Mouse (Mus musculus): ENCODE results near the gene Kcnk4.
"Not testable (repeated sequence)": the region's sequence is repeated elsewhere in the genome, so short reads cannot be mapped to it uniquely, and the experiment has no call there.

The Kcnk4 gene

GRCm38 (mm10) chr19:6903031-6903430 is 31.3 kb downstream of the Kcnk4 start:
- in situ Hi-C loops (cut with MboI; ENCODE audit: unreplicated experiment in 2 of 2), result no loop called here

GRCm38 (mm10) chr19:6899641-6900040 is 34.7 kb downstream of the Kcnk4 start:
- in situ Hi-C loops (cut with MboI; ENCODE audit: unreplicated experiment in 2 of 2), result no loop called here

- in situ Hi-C loops (cut with MboI; ENCODE audit: unreplicated experiment in 2 of 2), result not testable (repeated sequence)
Measured at GRCm38 (mm10) chr19:6895608-6896305, 38.6 kb downstream of the Kcnk4 start.

GRCm38 (mm10) chr19:6893731-6894451 is 40.4 kb downstream of the Kcnk4 start:
- in situ Hi-C loops (cut with MboI; ENCODE audit: unreplicated experiment in 2 of 2), result no loop called here

- in situ Hi-C loops (cut with MboI; ENCODE audit: unreplicated experiment in 2 of 2), result no loop called here
Measured at GRCm38 (mm10) chr19:6892512-6892911, 41.8 kb downstream of the Kcnk4 start.

- in situ Hi-C loops (cut with MboI; ENCODE audit: unreplicated experiment in 2 of 2), result no loop called here
Measured at GRCm38 (mm10) chr19:6877965-6878364, 56.4 kb downstream of the Kcnk4 start.

GRCm38 (mm10) chr19:6876799-6877198 is 57.5 kb downstream of the Kcnk4 start:
- in situ Hi-C loops (cut with MboI; ENCODE audit: unreplicated experiment in 2 of 2), result no loop called here

- in situ Hi-C loops (cut with MboI; ENCODE audit: unreplicated experiment in 2 of 2), result no loop called here
Measured at GRCm38 (mm10) chr19:6875834-6876233, 58.5 kb downstream of the Kcnk4 start.

- in situ Hi-C loops (cut with MboI; ENCODE audit: unreplicated experiment in 2 of 2), result loop anchor here (5.0 kb wide), 1 partner anchor 38 kb away; the partner anchor contains the start of gene Prdx5 (in 2 of the 2)
Measured at GRCm38 (mm10) chr19:6874257-6874656, 60.1 kb downstream of the Kcnk4 start.

All from v-Abl transformed pro-B cells (cell line).